10 mouse cellular contexts compared by ENCODE assay signal in the genomic region with DNA sequence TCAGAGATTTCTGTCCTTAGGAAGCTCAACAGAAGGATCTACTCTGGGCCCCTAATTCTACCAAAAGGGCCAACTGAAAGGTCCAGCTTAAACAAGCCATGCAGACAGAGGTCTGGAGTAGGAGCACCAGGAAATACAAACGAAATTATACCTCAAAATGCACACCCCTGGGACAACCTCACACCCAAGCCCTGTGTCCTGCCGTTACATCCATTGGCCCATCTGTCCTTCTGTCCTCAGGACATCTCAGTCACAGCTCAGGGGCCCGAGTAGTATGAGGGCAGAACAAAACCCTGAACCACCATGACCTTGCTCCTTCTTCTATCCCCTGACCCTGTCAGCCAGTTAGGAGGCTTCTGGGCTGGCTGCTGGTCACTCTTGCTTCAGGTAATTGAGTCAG. TPM values are rescaled to one million over a fixed set of nuclear protein-coding genes. Genes with fewer than 3 reads are reported as not detected.
DNase-seq lines count a peak whose midpoint lies in the region; ATAC-seq and TF ChIP-seq lines count a peak whose summit lies in the region.
"Had no signal": no experiment of that assay in that cellular context is flagged by ENCODE, and none has a peak within 500 bp of the region (broad histone marks: within the 10 kb centered on the region; RNA-seq: fewer than 3 reads in every experiment).

No protein-coding gene starts in this region.

- 45% methylated on average over 3 of the region's 3 CpGs for WGBS in kidney, postnatal 0 days
- WGBS in forebrain, embryonic 14.5 days, result 17% methylated on average over 3 of the region's 3 CpGs
- 14% methylated on average over 3 of the region's 3 CpGs for WGBS in limb, embryonic 12.5 days
- 45% methylated on average over 3 of the region's 3 CpGs for WGBS in neural tube, embryonic 15.5 days

- no peak for TF ChIP-seq CTCF in kidney, postnatal 0 days (IDR thresholded peaks at IDR 0.05; ENCODE audit: low read depth)

- ATAC-seq in kidney, postnatal 0 days (replicated peaks; ENCODE audit: low FRiP score, low read depth), result no peak
- no peak for ATAC-seq in forebrain, embryonic 14.5 days
- no peak for ATAC-seq in limb, embryonic 12.5 days (ENCODE audit: insufficient number of reproducible peaks, insufficient read depth, low FRiP score, low TSS enrichment, low read depth)
- ATAC-seq in neural tube, embryonic 15.5 days (ENCODE audit: low FRiP score), result no peak

- H3K9ac ChIP-seq in kidney, postnatal 0 days (ENCODE audit: low read depth, low read length), result peak overlapping the region; percentile 81
- peak overlapping the region; percentile 94 for H3K9ac ChIP-seq in forebrain, embryonic 14.5 days (ENCODE audit: low read length)
- H3K9ac ChIP-seq in limb, embryonic 12.5 days (replicated peaks), result peak overlapping the region; percentile 100
- H3K9ac ChIP-seq in neural tube, embryonic 15.5 days (replicated peaks), result no peak overlapping the region

- H3K27me3 ChIP-seq in kidney, postnatal 0 days (ENCODE audit: insufficient read depth, low read length), result peaks cover 58% of the 10 kb centered on the region
- H3K27me3 ChIP-seq in forebrain, embryonic 14.5 days (replicated peaks; ENCODE audit: control insufficient read depth, insufficient read depth, low read length), result peaks cover 17% of the 10 kb centered on the region; the same call in 1 of the 2 replicates
- peaks cover 13% of the 10 kb centered on the region; the same call in 1 of the 2 replicates for H3K27me3 ChIP-seq in limb, embryonic 12.5 days
- peaks cover 73% of the 10 kb centered on the region for H3K27me3 ChIP-seq in neural tube, embryonic 15.5 days (replicated peaks)

- H3K36me3 ChIP-seq in kidney, postnatal 0 days (ENCODE audit: insufficient read depth, low read length), result no peaks in the 10 kb centered on the region
- H3K36me3 ChIP-seq in forebrain, embryonic 14.5 days (ENCODE audit: control insufficient read depth, insufficient read depth, low read length), result no peaks in the 10 kb centered on the region
- peaks cover 10% of the 10 kb centered on the region; the same call in 1 of the 2 replicates for H3K36me3 ChIP-seq in limb, embryonic 12.5 days
- H3K36me3 ChIP-seq in neural tube, embryonic 15.5 days, result no peaks in the 10 kb centered on the region

- peak overlapping the region; percentile 74 for H3K4me3 ChIP-seq in kidney, postnatal 0 days (replicated peaks; ENCODE audit: low read depth, low read length)
- peak overlapping the region; percentile 66 for H3K4me3 ChIP-seq in forebrain, embryonic 14.5 days (ENCODE audit: low read depth, low read length)
- peak overlapping the region; percentile 93 for H3K4me3 ChIP-seq in limb, embryonic 12.5 days (replicated peaks)
- peak overlapping the region; percentile 44 for H3K4me3 ChIP-seq in neural tube, embryonic 15.5 days (replicated peaks)

- DNase-seq in kidney, postnatal 0 days (ENCODE audit: low spot score), result no peak
- DNase-seq in kidney, adult 9 months, result no peak
- DNase-seq in forebrain, embryonic 14.5 days (ENCODE audit: low spot score), result no peak
- no peak for DNase-seq in adrenal gland, postnatal 4 days (ENCODE audit: low spot score in 2 of 2)
- no peak for DNase-seq in ovary, postnatal 36 days (ENCODE audit: low spot score)
- no peak for DNase-seq in adrenal gland, postnatal 10 days

- H3K27ac ChIP-seq in kidney, postnatal 0 days, result peak overlapping the region; percentile 87
- H3K27ac ChIP-seq in forebrain, embryonic 14.5 days (ENCODE audit: low read depth, low read length), result peak overlapping the region; percentile 29; the same call in 1 of the 2 replicates
- peak overlapping the region; percentile 100 for H3K27ac ChIP-seq in limb, embryonic 12.5 days
- no peak overlapping the region for H3K27ac ChIP-seq in neural tube, embryonic 15.5 days (replicated peaks)

- peaks cover 12% of the 10 kb centered on the region; the same call in 1 of the 2 replicates for H3K4me1 ChIP-seq in kidney, postnatal 0 days (replicated peaks; ENCODE audit: insufficient read depth, low read length)
- peaks cover 31% of the 10 kb centered on the region for H3K4me1 ChIP-seq in forebrain, embryonic 14.5 days (ENCODE audit: control insufficient read depth, insufficient read depth, low read length)
- H3K4me1 ChIP-seq in limb, embryonic 12.5 days (replicated peaks), result peaks cover 59% of the 10 kb centered on the region
- H3K4me1 ChIP-seq in neural tube, embryonic 15.5 days, result peaks cover 39% of the 10 kb centered on the region

- peak overlapping the region; percentile 63 for H3K4me2 ChIP-seq in kidney, postnatal 0 days (ENCODE audit: low read length)
- peak overlapping the region; percentile 83 for H3K4me2 ChIP-seq in forebrain, embryonic 14.5 days (ENCODE audit: low read length)
- peak overlapping the region; percentile 82 for H3K4me2 ChIP-seq in limb, embryonic 12.5 days
- H3K4me2 ChIP-seq in neural tube, embryonic 15.5 days, result peak overlapping the region; percentile 63

- no peaks in the 10 kb centered on the region for H3K9me3 ChIP-seq in kidney, postnatal 0 days (replicated peaks; ENCODE audit: low read length)
- H3K9me3 ChIP-seq in forebrain, embryonic 14.5 days (replicated peaks; ENCODE audit: control insufficient read depth, low read length), result no peaks in the 10 kb centered on the region
- H3K9me3 ChIP-seq in limb, embryonic 12.5 days, result no peaks in the 10 kb centered on the region
- H3K9me3 ChIP-seq in neural tube, embryonic 15.5 days (replicated peaks), result no peaks in the 10 kb centered on the region

RNA-seq across cellular contexts. Expression of a gene that starts 2.7 kb away (rescaled TPM):
- 19.0 and 22.5 TPM in 2 replicates for polyA plus RNA-seq in kidney, postnatal 0 days (2015; fragmentation: Nextera tagmentation; extraction: Ambion mirVana)
- 20.6 and 25.0 TPM in 2 replicates for polyA plus RNA-seq in forebrain, embryonic 14.5 days (2014; fragmentation: Nextera tagmentation; extraction: Ambion mirVana)
- 97.9 and 115 TPM in 2 replicates for polyA plus RNA-seq in limb, embryonic 12.5 days (2016; fragmentation: Nextera tagmentation; extraction: Ambion mirVana)
- 7.7 and 9.0 TPM in 2 replicates for polyA plus RNA-seq in neural tube, embryonic 15.5 days (2015; fragmentation: Nextera tagmentation; extraction: Ambion mirVana)
- total RNA-seq in adrenal gland, postnatal 4 days (2021), result 10 to 100 TPM; 10.3 to 17.3 TPM
- total RNA-seq in adrenal gland, postnatal 10 days (2021), result 10 to 100 TPM in 1 of 2 experiments, 1 to 10 TPM in 1; 9.0 to 17.8 TPM
- total RNA-seq: MEL had no signal

RNA-seq across cellular contexts. Expression of a gene that starts 33.7 kb away (rescaled TPM):
- polyA plus RNA-seq in kidney, postnatal 0 days (2015; fragmentation: Nextera tagmentation; extraction: Ambion mirVana), result not detected in 2 replicates
- not detected in 2 replicates for polyA plus RNA-seq in forebrain, embryonic 14.5 days (2014; fragmentation: Nextera tagmentation; extraction: Ambion mirVana)
- not detected in 2 replicates for polyA plus RNA-seq in limb, embryonic 12.5 days (2016; fragmentation: Nextera tagmentation; extraction: Ambion mirVana)
- not detected in 2 replicates for polyA plus RNA-seq in neural tube, embryonic 15.5 days (2015; fragmentation: Nextera tagmentation; extraction: Ambion mirVana)
- total RNA-seq in adrenal gland, postnatal 4 days (2021), result not detected
- not detected for total RNA-seq in adrenal gland, postnatal 10 days (2021)
- total RNA-seq: megakaryocyte, adult 5-6 weeks; MEL had no signal
